Mouse (Mus musculus): ENCODE measurements around the gene Paqr3. TPM values are rescaled to one million over a fixed set of nuclear protein-coding genes. Genes with fewer than 3 reads are reported as not detected.

Gene Paqr3
- polyA plus RNA-seq, 1 experiment from 2014 or later = 1.4 TPM

DNA sequence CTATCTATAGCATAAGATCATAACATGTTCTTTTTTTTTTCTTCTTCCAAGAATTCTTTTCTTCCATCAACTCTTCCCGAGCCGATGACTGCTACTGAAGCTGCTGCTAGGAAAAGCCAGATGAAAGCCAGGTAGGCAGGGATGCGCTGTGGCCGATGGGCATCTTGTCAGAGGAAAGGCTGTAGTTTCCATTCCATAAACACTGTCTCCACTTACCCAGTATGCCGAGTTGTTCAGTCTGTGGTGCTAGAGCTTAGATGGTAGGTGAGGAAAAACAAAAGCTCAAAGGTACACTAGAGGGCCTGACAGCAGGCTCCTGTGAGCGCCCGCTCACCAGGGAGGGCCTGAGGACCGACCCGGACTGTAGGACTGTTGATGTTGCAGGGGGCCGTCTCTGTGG is 56.6 kb downstream of the Paqr3 start:
- no peak for ATAC-seq (ENCODE audit: low FRiP score, low TSS enrichment)
- Histone ChIP-seq H3K4me3 (ENCODE audit: low read depth, low read length) (no peak overlapping the region), H3K9ac (ENCODE audit: low read length) (no peak overlapping the region), H3K36me3 (ENCODE audit: control insufficient read depth, insufficient read depth, low read length) (0 out of 2 replicates have a peak, but pooled peaks cover 7% of the 10 kb centered on the region), H3K27ac (replicated peaks) (no peak overlapping the region), H3K27me3 (ENCODE audit: control insufficient read depth, insufficient read depth, low read length) (no peaks in the 10 kb centered on the region), H3K9me3 (ENCODE audit: control insufficient read depth, low read length) (no peaks in the 10 kb centered on the region), H3K4me1 (replicated peaks; ENCODE audit: control insufficient read depth, insufficient read depth) (no peaks in the 10 kb centered on the region), H3K4me2 (replicated peaks; ENCODE audit: low read depth) (no peak overlapping the region)
- DNase-seq (ENCODE audit: low spot score) = no peak
- TF ChIP-seq EP300 (optimal IDR thresholded peaks at IDR 0.05) = no peak
- no peak for TF ChIP-seq CTCF (IDR thresholded peaks at IDR 0.05; ENCODE audit: low read depth)
- 77% methylated on average over 10 of the region's 10 CpGs for WGBS

DNA sequence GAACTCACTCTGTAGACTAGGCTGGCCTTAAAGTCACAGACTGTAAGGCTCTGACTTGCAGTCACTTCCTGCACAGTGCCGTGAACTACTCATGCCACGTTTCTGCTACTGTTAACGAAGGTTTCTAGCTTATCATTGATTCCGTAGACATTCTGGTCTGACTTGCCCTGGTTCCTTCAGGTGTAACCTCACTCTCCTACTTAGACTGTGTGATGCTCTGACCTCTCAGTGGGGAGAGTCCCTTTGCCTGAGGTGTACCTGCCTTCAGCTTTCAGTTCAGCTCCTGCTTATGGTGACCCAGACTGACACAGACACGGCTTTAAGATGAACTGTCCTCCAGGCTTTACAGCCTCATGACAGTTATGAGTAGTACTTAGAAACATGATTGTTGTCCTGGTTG is 57.2 kb downstream of the Paqr3 start:
- Histone ChIP-seq H3K27me3 (ENCODE audit: control insufficient read depth, insufficient read depth, low read length) (no peaks in the 10 kb centered on the region), H3K4me3 (ENCODE audit: low read depth, low read length) (no peak overlapping the region), H3K4me1 (replicated peaks; ENCODE audit: control insufficient read depth, insufficient read depth) (no peaks in the 10 kb centered on the region), H3K27ac (replicated peaks) (no peak overlapping the region), H3K36me3 (ENCODE audit: control insufficient read depth, insufficient read depth, low read length) (0 out of 2 replicates have a peak, but pooled peaks cover 7% of the 10 kb centered on the region), H3K9ac (ENCODE audit: low read length) (no peak overlapping the region), H3K4me2 (replicated peaks; ENCODE audit: low read depth) (no peak overlapping the region), H3K9me3 (ENCODE audit: control insufficient read depth, low read length) (no peaks in the 10 kb centered on the region)
- no peak for ATAC-seq (ENCODE audit: low FRiP score, low TSS enrichment)
- no peak for DNase-seq (ENCODE audit: low spot score)
- TF ChIP-seq CTCF (IDR thresholded peaks at IDR 0.05; ENCODE audit: low read depth) = no peak
- WGBS = 87% methylated on average over 5 of the region's 5 CpGs

DNA sequence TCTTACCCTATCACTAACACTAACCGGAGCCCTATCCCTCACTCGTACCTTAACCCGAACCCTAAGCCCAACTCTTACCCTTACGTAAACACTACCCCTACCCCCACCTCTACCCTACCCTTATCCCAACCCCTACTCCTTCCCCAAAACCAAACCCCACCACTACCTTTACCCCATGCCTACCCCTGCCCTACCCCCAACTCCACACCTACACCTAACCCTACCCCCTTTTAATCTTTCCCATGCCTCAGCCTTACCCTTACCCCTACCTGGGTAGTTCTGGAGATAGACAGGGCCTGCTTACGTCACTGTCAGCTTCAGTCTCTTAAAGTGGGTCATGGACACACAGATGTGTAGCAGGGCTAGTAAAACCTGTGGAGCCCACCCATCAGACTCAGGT is 62.5 kb downstream of the Paqr3 start:
- H3K36me3 ChIP-seq (ENCODE audit: control insufficient read depth, insufficient read depth, low read length) = no peaks in the 10 kb centered on the region; the same call in 1 of the 2 replicates
- no peaks in the 10 kb centered on the region for H3K4me1 ChIP-seq (replicated peaks; ENCODE audit: control insufficient read depth, insufficient read depth)
- DNase-seq (ENCODE audit: low spot score) (no peak), ATAC-seq (ENCODE audit: low FRiP score, low TSS enrichment) (no peak)
- H3K27ac ChIP-seq (replicated peaks) = no peak overlapping the region
- no peak overlapping the region for H3K4me3 ChIP-seq (ENCODE audit: low read depth, low read length)
- H3K4me2 ChIP-seq (replicated peaks; ENCODE audit: low read depth) = no peak overlapping the region
- H3K27me3 ChIP-seq (ENCODE audit: control insufficient read depth, insufficient read depth, low read length) = no peaks in the 10 kb centered on the region
- 82% methylated on average over 5 of the region's 5 CpGs for whole genome bisulfite sequencing
- no peak for TF ChIP-seq CTCF (IDR thresholded peaks at IDR 0.05; ENCODE audit: low read depth)
- TF ChIP-seq EP300 (optimal IDR thresholded peaks at IDR 0.05) = no peak
- no peaks in the 10 kb centered on the region for H3K9me3 ChIP-seq (ENCODE audit: control insufficient read depth, low read length)
- H3K9ac ChIP-seq (ENCODE audit: low read length) = no peak overlapping the region

DNA sequence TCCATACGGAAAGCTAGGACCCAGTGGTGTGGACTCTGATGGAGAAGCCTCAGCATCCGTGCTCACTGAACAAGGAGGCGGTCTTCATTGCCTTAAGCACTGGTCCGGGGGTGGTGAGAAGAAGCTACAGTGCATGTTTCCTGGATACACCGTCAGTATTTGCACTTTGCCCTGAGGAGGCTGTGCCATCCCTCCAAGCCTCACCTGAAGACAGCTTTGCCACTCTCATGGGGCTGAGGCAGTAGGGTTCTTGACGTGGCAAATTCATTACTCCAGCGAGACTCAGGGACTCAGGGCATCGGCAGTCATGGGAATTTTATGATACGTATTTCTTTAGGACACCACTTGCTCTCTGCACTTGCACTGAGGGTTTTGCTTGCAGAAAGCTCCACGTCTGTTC is 64.7 kb downstream of the Paqr3 start:
- H3K9ac ChIP-seq (ENCODE audit: low read length) = no peak overlapping the region
- no peaks in the 10 kb centered on the region for H3K9me3 ChIP-seq (ENCODE audit: control insufficient read depth, low read length)
- no peak overlapping the region for H3K4me2 ChIP-seq (replicated peaks; ENCODE audit: low read depth)
- H3K4me1 ChIP-seq (replicated peaks; ENCODE audit: control insufficient read depth, insufficient read depth) = no peaks in the 10 kb centered on the region
- DNase-seq (ENCODE audit: low spot score) (no peak), ATAC-seq (ENCODE audit: low FRiP score, low TSS enrichment) (no peak)
- no peaks in the 10 kb centered on the region; the same call in 1 of the 2 replicates for H3K36me3 ChIP-seq (ENCODE audit: control insufficient read depth, insufficient read depth, low read length)
- H3K4me3 ChIP-seq (ENCODE audit: low read depth, low read length) = no peak overlapping the region
- H3K27ac ChIP-seq (replicated peaks) = no peak overlapping the region
- WGBS = 92% methylated on average over 10 of the region's 10 CpGs
- H3K27me3 ChIP-seq (ENCODE audit: control insufficient read depth, insufficient read depth, low read length) = no peaks in the 10 kb centered on the region
- no peak for TF ChIP-seq EP300 (optimal IDR thresholded peaks at IDR 0.05)
- TF ChIP-seq CTCF (IDR thresholded peaks at IDR 0.05; ENCODE audit: low read depth) = no peak

DNA sequence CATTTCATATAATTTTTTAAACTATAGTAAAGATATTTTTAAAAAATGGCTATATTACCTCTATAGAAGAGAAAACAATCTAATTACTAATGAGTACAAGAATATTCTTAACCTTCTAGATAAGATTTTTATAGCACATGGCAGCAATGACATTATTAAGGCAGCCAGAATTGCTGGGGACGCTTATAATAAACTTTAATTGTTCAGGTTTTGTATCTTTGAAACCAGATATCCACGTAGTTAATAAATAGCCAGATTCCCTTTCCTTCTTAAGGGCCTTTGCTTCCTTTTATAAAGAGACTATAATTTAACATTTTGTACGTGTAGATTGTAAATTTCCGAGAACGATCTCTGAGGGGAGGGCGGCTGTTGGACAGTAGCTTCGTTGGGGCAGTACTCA is 66.1 kb downstream of the Paqr3 start:
- H3K4me3 ChIP-seq (ENCODE audit: low read depth, low read length) = no peak overlapping the region
- DNase-seq (ENCODE audit: low spot score) (no peak), ATAC-seq (ENCODE audit: low FRiP score, low TSS enrichment) (no peak)
- TF ChIP-seq EP300 (optimal IDR thresholded peaks at IDR 0.05) (no peak), CTCF (IDR thresholded peaks at IDR 0.05; ENCODE audit: low read depth) (no peak)
- H3K4me1 ChIP-seq (replicated peaks; ENCODE audit: control insufficient read depth, insufficient read depth) = no peaks in the 10 kb centered on the region
- H3K9ac ChIP-seq (ENCODE audit: low read length) = no peak overlapping the region
- no peak overlapping the region for H3K4me2 ChIP-seq (replicated peaks; ENCODE audit: low read depth)
- WGBS = 73% methylated on average over 7 of the region's 7 CpGs
- no peaks in the 10 kb centered on the region for H3K9me3 ChIP-seq (ENCODE audit: control insufficient read depth, low read length)
- H3K27me3 ChIP-seq (ENCODE audit: control insufficient read depth, insufficient read depth, low read length) = no peaks in the 10 kb centered on the region
- H3K27ac ChIP-seq (replicated peaks) = no peak overlapping the region
- H3K36me3 ChIP-seq (ENCODE audit: control insufficient read depth, insufficient read depth, low read length) = no peaks in the 10 kb centered on the region; the same call in 1 of the 2 replicates

Other genes starting within 250 kb of the Paqr3 start
- 10.6 and 11.9 TPM in 2 replicates for gene Bmp2k, start 113.9 kb downstream of the Paqr3 start, polyA plus RNA-seq (2015; fragmentation: Nextera tagmentation; extraction: Ambion mirVana)

All from stomach, postnatal 0 days (tissue).